Mouse (Mus musculus): ENCODE data around the gene Aqp11. TPM values are rescaled to one million over a fixed set of nuclear protein-coding genes. Genes with fewer than 3 reads are reported as not detected.

Gene Aqp11
- polyA plus RNA-seq, 2 experiments: 2.2 to 4.2 TPM

GRCm38 (mm10) chr7:97767841-97768240 lies 29.8 kb upstream of the Aqp11 start:
- WGBS: 75% methylated on average over 8 of the region's 8 CpGs
- ATAC-seq (ENCODE audit: low FRiP score, low read depth): no peak
- TF ChIP-seq POLR2A (IDR thresholded peaks at IDR 0.05; ENCODE audit: borderline replicate concordance, extremely low read depth, insufficient read depth, insufficient read length): no peak

GRCm38 (mm10) chr7:97766406-97767166 lies 28.5 kb upstream of the Aqp11 start:
- DNase-seq (ENCODE audit: low spot score) (no peak), ATAC-seq (ENCODE audit: low FRiP score, low read depth) (no peak)
- no peak overlapping the region for H3K4me3 ChIP-seq (replicated peaks; ENCODE audit: low read length)
- H3K4me2 ChIP-seq (replicated peaks; ENCODE audit: low read depth, low read length, severe bottlenecking): no peak overlapping the region
- no peaks in the 10 kb centered on the region for H3K36me3 ChIP-seq (ENCODE audit: control insufficient read depth, insufficient read depth, low read length)
- H3K9ac ChIP-seq (ENCODE audit: low read depth, low read length, severe bottlenecking): no peak overlapping the region
- 71% methylated on average over 9 of the region's 9 CpGs for WGBS
- H3K4me1 ChIP-seq (ENCODE audit: control insufficient read depth, insufficient read depth, low read length): no peaks in the 10 kb centered on the region
- no peak for TF ChIP-seq POLR2A (IDR thresholded peaks at IDR 0.05; ENCODE audit: borderline replicate concordance, extremely low read depth, insufficient read depth, insufficient read length)
- H3K27ac ChIP-seq (replicated peaks; ENCODE audit: low read depth, low read length): no peak overlapping the region
- no peaks in the 10 kb centered on the region for H3K27me3 ChIP-seq (ENCODE audit: control insufficient read depth, insufficient read depth, low read length)
- no peaks in the 10 kb centered on the region for H3K9me3 ChIP-seq (ENCODE audit: control insufficient read depth, low read length)

More at GRCm38 (mm10) chr7:97767841-97768240, 29.8 kb upstream of the Aqp11 start:
- no peaks in the 10 kb centered on the region for H3K9me3 ChIP-seq (ENCODE audit: control insufficient read depth, low read length)
- DNase-seq (ENCODE audit: low spot score): no peak
- H3K4me3 ChIP-seq (replicated peaks; ENCODE audit: low read length): no peak overlapping the region
- no peak overlapping the region for H3K4me2 ChIP-seq (replicated peaks; ENCODE audit: low read depth, low read length, severe bottlenecking)
- no peaks in the 10 kb centered on the region for H3K4me1 ChIP-seq (ENCODE audit: control insufficient read depth, insufficient read depth, low read length)
- no peaks in the 10 kb centered on the region for H3K36me3 ChIP-seq (ENCODE audit: control insufficient read depth, insufficient read depth, low read length)
- H3K27me3 ChIP-seq (ENCODE audit: control insufficient read depth, insufficient read depth, low read length): no peaks in the 10 kb centered on the region
- H3K9ac ChIP-seq (ENCODE audit: low read depth, low read length, severe bottlenecking): no peak overlapping the region
- no peak overlapping the region for H3K27ac ChIP-seq (replicated peaks; ENCODE audit: low read depth, low read length)

DNA sequence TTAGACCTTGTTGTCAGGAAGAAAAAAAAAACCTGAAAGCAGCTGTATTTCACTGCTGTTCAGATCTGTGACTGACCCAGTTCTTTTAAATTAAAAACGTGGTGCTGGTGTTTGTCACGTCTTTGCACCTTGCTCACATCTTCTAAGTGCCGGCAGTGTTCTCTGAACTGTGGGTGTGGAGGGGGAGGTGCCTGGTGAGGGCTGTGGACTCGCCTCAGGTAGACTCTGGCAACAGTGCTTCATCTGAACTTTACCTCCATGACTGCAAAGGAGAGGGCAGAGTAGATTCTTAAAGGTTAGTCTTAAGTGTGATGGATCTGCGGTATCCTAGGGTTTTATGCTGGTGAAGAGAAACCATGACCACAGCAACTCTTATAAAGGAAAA lies 27.9 kb upstream of the Aqp11 start:
- H3K27me3 ChIP-seq (ENCODE audit: control insufficient read depth, insufficient read depth, low read length): no peaks in the 10 kb centered on the region
- no peaks in the 10 kb centered on the region for H3K4me1 ChIP-seq (ENCODE audit: control insufficient read depth, insufficient read depth, low read length)
- DNase-seq (ENCODE audit: low spot score) (no peak), ATAC-seq (ENCODE audit: low FRiP score, low read depth) (no peak)
- no peak for TF ChIP-seq POLR2A (IDR thresholded peaks at IDR 0.05; ENCODE audit: borderline replicate concordance, extremely low read depth, insufficient read depth, insufficient read length)
- H3K27ac ChIP-seq (replicated peaks; ENCODE audit: low read depth, low read length): no peak overlapping the region
- no peak overlapping the region for H3K4me3 ChIP-seq (replicated peaks; ENCODE audit: low read length)
- H3K9ac ChIP-seq (ENCODE audit: low read depth, low read length, severe bottlenecking): no peak overlapping the region
- 76% methylated on average over 5 of the region's 5 CpGs for WGBS
- H3K36me3 ChIP-seq (ENCODE audit: control insufficient read depth, insufficient read depth, low read length): no peaks in the 10 kb centered on the region
- H3K9me3 ChIP-seq (ENCODE audit: control insufficient read depth, low read length): no peaks in the 10 kb centered on the region
- H3K4me2 ChIP-seq (replicated peaks; ENCODE audit: low read depth, low read length, severe bottlenecking): no peak overlapping the region

GRCm38 (mm10) chr7:97765181-97765962 lies 27.3 kb upstream of the Aqp11 start:
- DNase-seq (ENCODE audit: low spot score) (no peak), ATAC-seq (ENCODE audit: low FRiP score, low read depth) (no peak)
- H3K4me2 ChIP-seq (replicated peaks; ENCODE audit: low read depth, low read length, severe bottlenecking): no peak overlapping the region
- H3K9me3 ChIP-seq (ENCODE audit: control insufficient read depth, low read length): no peaks in the 10 kb centered on the region
- 89% methylated on average over 21 of the region's 21 CpGs for WGBS
- no peaks in the 10 kb centered on the region for H3K36me3 ChIP-seq (ENCODE audit: control insufficient read depth, insufficient read depth, low read length)
- TF ChIP-seq POLR2A (IDR thresholded peaks at IDR 0.05; ENCODE audit: borderline replicate concordance, extremely low read depth, insufficient read depth, insufficient read length): no peak
- no peaks in the 10 kb centered on the region for H3K27me3 ChIP-seq (ENCODE audit: control insufficient read depth, insufficient read depth, low read length)
- H3K27ac ChIP-seq (replicated peaks; ENCODE audit: low read depth, low read length): no peak overlapping the region
- H3K4me1 ChIP-seq (ENCODE audit: control insufficient read depth, insufficient read depth, low read length): no peaks in the 10 kb centered on the region
- no peak overlapping the region for H3K4me3 ChIP-seq (replicated peaks; ENCODE audit: low read length)
- H3K9ac ChIP-seq (ENCODE audit: low read depth, low read length, severe bottlenecking): no peak overlapping the region

DNA sequence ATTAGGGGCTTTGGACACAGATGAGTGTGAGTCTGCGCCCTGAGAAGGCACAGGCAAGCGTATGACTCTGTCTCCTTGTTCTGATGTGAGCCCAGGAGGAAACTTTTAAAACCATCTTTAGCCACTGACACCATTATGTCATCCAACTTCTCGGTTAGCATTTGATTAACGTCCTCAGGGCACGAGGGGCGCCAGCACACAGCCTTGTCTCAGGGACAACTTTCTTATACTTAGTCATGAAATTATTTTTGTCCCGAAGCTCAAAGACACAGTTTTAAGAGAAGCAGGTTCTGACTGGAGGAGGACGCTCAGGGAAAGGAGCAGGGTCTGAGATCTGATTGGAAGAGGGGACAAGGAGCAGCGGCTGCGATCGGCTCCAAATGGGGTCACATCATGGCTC lies 26.5 kb upstream of the Aqp11 start:
- Histone ChIP-seq H3K4me2 (replicated peaks; ENCODE audit: low read depth, low read length, severe bottlenecking) (no peak overlapping the region), H3K9me3 (ENCODE audit: control insufficient read depth, low read length) (no peaks in the 10 kb centered on the region), H3K9ac (ENCODE audit: low read depth, low read length, severe bottlenecking) (no peak overlapping the region), H3K27me3 (ENCODE audit: control insufficient read depth, insufficient read depth, low read length) (no peaks in the 10 kb centered on the region), H3K36me3 (ENCODE audit: control insufficient read depth, insufficient read depth, low read length) (no peaks in the 10 kb centered on the region), H3K4me3 (replicated peaks; ENCODE audit: low read length) (no peak overlapping the region), H3K4me1 (ENCODE audit: control insufficient read depth, insufficient read depth, low read length) (no peaks in the 10 kb centered on the region), H3K27ac (replicated peaks; ENCODE audit: low read depth, low read length) (no peak overlapping the region)
- WGBS: 72% methylated on average over 11 of the region's 11 CpGs
- TF ChIP-seq POLR2A (IDR thresholded peaks at IDR 0.05; ENCODE audit: borderline replicate concordance, extremely low read depth, insufficient read depth, insufficient read length): no peak
- ATAC-seq (ENCODE audit: low FRiP score, low read depth) (no peak), DNase-seq (ENCODE audit: low spot score) (no peak)

Data from limb, embryonic 14.5 days (tissue).